Mouse (Mus musculus) left cerebral cortex, adult 9 months (tissue): ENCODE data around the gene Prtn3.
"Not testable (repeated sequence)": the region's sequence is repeated elsewhere in the genome, so short reads cannot be mapped to it uniquely, and the experiment has no call there.

Experiments
- DNase-seq, 2 experiments: peaks; one replicate each; pipeline ENCODE4 v3.0.0; 2022; ENCODE audit warnings: low spot score in 2 of 2

The Prtn3 gene

GRCm38 (mm10) chr10:79877174-79877573 is 2.9 kb downstream of the Prtn3 start:
- DNase-seq = no peak

- no peak for DNase-seq
Observed at GRCm38 (mm10) chr10:79877757-79878156, 3.5 kb downstream of the Prtn3 start.

DNA sequence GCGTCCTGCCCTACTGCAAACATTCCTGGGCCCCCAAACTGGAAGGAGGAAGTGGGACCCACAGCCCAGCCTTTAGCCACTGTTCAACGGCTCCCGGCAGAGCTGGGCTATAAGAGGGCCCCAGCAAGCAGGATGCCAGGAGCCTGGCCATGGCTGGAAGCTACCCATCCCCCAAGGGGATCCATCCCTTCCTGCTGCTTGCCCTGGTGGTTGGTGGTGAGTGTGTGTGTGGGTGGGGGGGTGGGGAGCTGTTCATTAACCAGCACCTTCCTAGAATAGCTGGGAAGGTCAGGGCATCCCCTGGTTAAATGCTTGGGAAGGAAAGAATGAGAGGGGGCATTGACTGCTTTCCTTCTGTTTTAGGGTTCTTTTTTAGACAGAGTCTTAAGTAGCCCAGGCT is 5.3 kb downstream of the Prtn3 start:
- no peak for DNase-seq

- no peak for DNase-seq
Observed at GRCm38 (mm10) chr10:79880721-79881120, 6.4 kb downstream of the Prtn3 start.

- no peak for DNase-seq
Observed at GRCm38 (mm10) chr10:79881981-79882380, 7.7 kb downstream of the Prtn3 start.

- peak in 1 of 2 experiments; percentile 86 for DNase-seq
Observed at GRCm38 (mm10) chr10:79883297-79884084, 9.2 kb downstream of the Prtn3 start.

DNA sequence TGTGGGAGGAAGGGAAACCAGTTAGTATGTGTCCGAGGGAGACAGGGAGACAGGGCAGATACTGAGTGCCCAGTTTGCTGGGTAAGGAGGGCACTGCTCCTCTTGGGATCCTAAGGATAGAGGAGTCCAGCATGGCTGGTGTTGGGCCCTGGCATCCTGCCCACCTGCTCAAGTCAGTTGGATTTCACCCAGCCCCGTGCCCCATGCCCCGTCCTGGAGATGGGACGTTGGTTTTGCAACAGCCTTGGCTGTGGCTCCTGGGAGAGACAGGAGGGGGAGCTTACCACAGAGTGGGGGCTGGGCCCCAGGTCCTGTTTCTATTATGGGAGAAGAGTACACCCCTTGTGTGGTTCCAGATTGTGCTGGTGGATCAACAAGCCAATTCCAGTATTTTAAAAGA is 10.2 kb downstream of the Prtn3 start:
- DNase-seq = no peak

DNA sequence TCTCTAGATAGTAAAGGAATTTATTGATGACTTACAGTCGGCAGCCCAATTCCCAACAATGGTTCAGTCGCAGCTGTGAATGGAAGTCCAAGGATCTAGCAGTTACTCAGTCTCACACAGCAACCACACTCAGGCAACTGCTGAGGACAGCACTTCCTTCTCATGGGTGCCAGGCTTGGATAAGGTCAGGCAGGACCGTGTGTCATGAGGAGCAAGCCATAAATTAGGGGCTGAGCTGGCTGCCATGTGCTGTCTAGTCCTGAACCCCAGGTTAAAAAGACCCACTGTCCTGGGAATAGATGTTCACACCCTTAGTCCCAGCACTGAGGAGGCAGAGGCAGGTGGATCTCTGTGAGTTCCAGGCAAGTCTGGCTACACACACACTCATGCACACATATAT is 10.7 kb downstream of the Prtn3 start:
- DNase-seq = not testable (repeated sequence)

- DNase-seq = no peak
Observed at GRCm38 (mm10) chr10:79886054-79886453, 11.8 kb downstream of the Prtn3 start, which contains the start of gene Elane. Gene Elane (plus strand): TSS chr10:79886247.

GRCm38 (mm10) chr10:79886611-79887010 is 12.3 kb downstream of the Prtn3 start:
- no peak for DNase-seq

DNA sequence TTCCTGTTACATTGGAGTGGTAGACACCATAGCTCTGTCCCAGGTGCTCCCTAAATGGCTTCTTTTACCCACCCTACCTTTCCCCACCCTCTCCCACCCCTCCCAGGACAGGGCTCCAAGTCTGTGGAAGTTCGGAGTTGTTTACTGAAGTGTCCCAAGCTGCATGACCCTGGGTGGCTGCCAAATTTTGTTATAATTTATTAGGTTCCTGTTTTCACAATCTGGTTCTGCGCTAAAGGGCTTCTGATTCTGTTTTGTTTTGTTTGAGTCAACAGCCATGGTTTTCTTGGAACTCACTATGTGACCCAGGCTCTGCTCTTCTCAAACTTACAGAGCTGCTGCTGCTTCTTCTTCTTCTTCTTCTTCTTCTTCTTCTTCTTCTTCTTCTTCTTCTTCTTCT is 15.1 kb downstream of the Prtn3 start:
- no peak for DNase-seq

GRCm38 (mm10) chr10:79890670-79891069 is 16.4 kb downstream of the Prtn3 start, which contains the start of gene Cfd:
Gene Cfd (plus strand): TSS chr10:79890853.
- DNase-seq = no peak

- peak in 1 of 2 experiments; percentile 74 for DNase-seq
Observed at GRCm38 (mm10) chr10:79892451-79893118, 18.3 kb downstream of the Prtn3 start.

DNA sequence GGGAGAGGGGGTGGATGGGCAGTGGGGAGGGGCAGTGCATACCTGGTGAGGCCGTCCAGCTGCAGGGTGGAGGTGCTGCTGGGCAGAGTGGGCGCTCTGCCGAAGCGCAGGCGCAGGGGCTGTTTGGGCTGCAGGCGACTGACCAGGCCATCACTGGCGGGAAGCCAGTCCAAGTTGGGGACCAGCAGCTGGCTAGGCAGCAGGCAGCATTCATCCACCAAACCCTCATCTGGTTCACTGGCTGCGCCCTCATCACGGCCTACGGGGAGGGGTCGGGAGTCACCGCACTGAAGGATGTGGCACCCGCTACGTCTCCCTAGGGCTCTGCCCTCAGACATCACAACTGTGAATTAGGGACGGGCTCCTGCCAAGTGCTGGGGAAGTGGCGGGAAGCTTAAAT is 22.0 kb downstream of the Prtn3 start:
- no peak for DNase-seq

DNA sequence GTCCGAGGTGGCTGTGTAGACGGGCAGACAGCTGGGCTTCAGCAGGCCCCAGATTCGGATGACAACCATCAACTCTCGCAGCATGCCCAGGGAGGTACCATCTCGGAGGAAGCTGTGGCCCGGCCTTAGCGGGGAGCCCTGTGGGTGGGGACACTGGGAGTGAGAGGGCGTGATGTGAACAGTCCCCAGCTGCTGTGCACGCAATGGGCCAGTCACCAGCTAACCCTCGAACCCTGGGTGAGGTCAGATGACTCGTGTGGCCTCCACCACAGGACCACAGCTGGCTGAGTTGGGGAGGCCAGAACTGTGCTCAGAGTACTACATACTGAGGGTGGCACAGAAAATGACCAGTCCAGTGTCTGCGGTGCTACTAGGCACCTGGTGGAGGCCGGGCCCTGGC is 22.5 kb downstream of the Prtn3 start:
- no peak for DNase-seq

DNA sequence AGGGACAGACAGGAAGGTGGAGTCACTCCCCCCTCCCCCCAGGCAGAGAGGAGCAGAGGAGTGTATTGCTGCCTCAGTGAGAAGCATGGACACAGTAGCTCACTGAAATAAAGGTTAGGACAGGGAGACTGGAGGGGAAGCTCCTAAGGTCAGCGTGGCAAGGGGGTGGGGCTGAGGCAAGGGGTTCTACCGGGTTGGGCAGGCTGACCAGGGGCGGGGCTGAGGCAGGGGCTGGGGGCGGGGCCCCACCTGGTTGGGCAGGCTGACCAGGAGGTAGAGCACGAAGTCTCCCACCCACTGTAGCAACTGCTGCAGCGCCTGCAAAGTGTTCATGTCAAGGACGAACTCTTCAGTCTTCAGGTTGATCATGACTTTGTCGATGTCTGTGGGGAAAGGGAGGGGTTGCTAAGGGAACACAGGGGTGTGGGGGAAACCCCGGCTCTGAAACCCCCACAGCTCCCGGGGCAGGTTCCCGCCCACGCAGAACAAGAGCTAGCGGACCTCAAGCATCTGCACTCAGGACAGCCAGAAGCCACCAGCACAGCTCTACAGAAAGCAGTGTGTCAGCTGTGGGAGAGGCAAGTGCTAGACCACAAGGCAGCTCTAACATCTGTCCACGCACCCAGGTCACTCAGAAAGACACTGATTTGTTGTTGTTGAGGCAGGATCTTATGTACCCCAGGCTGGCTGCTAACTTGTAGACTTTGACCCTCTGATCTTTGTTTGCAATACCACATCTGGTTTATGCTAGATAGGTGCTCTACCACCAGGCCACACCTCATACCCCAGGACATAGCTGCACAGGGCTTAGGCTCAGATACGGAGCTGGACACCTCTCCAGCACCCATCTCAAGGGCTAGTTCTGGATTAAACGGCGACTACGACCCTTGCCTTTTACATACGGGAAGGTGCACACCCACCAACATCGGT is 23.3 kb downstream of the Prtn3 start:
- no peak for DNase-seq

- peak; percentile 79 to 92 for DNase-seq
Observed at GRCm38 (mm10) chr10:79900951-79901410, 26.7 kb downstream of the Prtn3 start.

DNA sequence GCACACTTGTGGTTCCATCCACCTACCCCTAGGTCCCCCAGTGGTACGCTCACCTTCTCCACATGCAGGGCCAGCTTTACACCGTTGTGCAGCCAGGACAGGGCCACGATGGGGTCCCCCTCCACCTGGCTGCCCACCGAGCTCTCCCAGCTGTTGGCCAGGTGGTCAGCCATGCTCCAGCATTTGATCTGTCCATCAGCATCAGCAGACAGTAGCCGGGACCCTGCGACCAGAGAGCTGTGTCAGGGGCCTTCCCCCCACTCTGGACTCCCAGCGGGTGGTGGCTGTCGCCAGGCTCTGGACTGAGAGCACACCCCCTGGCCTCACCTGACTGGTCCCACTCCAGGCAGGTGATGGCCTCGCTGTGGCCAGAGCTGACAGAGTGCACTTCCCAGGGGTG is 32.4 kb downstream of the Prtn3 start:
- DNase-seq = no peak

GRCm38 (mm10) chr10:79907415-79907814 is 33.1 kb downstream of the Prtn3 start:
- no peak for DNase-seq

DNA sequence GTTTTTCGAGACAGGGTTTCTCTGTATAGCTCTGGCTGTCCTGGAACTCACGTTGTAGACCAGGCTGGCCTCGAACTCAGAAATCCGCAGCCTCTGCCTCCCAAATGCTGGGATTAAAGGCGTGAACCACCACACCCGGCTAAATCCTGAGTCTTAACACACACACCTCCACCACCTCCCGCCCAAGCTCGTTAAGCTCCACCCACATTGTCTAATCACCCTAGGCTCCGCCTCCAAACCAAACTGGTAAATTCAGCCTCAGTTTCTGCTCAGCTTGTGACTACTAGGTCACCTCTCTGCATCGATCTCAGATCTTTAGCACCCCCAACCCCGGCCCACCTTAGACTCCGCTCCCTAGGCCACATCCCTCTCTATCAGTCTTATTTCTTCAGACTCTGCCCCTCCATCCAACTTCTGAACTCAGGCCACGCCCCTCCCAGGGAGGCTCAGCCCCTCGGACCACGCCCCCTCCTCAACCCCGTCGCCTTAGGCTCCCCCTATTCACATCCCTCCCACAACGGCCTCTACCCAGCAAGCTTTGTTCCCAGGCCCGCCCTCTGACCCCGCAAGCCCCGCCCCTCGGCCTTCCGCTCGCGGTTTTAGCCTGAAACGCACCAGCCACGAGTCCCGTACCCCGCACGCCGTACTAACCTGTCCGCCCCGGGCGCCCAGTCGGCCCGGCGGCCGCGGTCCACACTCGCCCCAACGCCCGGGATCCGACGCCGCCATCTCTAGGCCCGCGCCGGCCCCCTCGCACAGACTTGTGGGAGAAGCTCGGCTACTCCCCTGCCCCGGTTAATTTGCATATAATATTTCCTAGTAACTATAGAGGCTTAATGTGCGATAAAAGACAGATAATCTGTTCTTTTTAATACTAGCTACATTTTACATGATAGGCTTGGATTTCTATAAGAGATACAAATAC is 34.2 kb downstream of the Prtn3 start, which contains the start of gene Med16:
TSS of gene Med16 (minus strand) at position 757 of the 925 bp plus-strand sequence.
- DNase-seq = peak; percentile 94 to 95
